Mouse (Mus musculus): Measurements from ENCODE around the gene Eps15l1. TPM values are rescaled to one million over a fixed set of nuclear protein-coding genes. Genes with fewer than 3 reads are reported as not detected.

Gene Eps15l1
- polyA plus RNA-seq (2014; fragmentation: Illumina TruSeq; extraction: RNeasy Lipid Tissue Mini Kit (QIAGEN cat#74804); ENCODE audit: low replicate concordance): 33.9 TPM

DNA sequence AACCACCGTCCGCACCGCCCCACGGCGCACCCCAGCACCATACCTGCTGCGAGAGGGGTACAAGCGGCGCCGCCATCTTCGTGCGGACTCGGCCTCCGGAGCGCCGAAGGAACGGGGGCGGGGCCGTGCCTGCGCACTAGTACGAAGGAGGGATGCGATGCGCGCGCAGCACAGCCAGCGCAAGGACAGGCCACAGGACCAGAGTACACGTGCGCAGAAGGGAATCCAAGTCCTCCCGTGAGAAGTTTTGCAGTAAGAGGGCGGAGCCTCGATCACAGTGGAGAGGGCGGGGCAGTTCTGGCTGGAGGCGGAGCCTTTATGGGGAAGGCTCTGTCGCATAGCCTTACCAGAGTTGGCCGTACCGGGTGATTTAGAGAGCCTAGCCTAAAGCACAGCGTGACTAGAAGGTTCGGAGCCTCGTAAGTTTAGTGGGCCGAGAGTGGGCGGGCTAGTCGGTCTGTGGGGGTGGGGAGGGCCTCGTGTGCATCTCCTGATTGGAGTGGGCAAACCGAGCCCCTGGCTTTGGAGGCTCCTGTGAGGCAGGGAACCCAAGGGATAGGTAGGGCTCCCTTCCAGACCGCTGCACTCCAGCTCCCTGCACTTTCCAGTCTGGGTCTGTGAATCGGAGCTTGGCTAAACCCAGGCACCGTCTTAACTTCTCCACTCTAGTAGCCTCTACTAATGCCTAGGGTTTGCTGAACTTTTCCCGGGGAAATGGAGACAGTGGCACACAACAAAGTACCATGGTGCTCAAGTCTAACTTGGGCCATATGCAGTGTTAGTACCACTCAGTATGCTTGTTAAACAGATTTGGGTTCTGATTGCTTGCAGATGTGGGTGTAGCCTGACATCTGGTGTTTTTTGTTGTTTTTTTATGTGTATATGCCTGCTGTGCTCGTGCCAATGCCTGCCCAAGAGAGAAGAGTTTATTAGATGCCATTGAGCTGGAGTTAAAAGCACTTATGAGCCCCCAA is at the start of gene Eps15l1:
Eps15l1 (minus strand) TSS at position 99 of the 974 bp plus-strand sequence.

DNA sequence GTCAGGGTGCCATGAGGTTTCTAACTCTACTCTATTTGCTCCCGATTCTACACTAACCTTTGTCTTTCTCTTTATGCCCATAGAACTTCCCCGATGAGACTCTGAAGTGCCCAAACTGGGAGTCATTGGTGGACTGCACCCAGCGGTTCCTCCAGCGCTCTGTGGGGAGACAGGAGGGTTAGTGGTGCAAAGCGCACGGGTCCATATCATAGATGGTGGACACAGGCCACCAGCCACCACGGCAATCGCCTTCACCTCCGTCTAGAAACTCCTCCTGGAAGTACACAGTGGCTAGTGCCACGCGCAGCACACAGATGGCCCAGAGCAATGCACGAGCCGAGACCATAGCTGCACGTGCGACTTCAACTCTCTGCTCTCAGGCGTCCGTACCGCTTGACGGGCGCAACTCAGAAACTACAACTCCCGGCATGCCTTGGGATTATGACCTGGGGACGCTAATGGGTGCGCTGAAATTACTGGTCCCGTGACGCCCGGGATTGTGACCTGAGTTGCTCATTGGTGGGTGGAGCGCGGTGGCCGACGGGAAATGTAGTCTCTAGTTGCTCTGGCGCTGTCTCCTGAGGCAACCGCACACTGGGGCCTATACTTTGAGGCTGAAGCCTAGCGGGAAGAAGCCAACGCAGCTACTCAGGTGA is 22.2 kb upstream of the Eps15l1 start, which contains the start of the genes Calr3 and 1700030K09Rik:
Calr3 (minus strand) TSS at position 533 of the 656 bp plus-strand sequence.
1700030K09Rik (plus strand) TSS at position 543 of the 656 bp plus-strand sequence.

GRCm38 (mm10) chr8:72318801-72319322 is 102.4 kb downstream of the Eps15l1 start, which contains the start of gene Klf2:
Klf2 (plus strand) TSS chr8:72319033.

DNA sequence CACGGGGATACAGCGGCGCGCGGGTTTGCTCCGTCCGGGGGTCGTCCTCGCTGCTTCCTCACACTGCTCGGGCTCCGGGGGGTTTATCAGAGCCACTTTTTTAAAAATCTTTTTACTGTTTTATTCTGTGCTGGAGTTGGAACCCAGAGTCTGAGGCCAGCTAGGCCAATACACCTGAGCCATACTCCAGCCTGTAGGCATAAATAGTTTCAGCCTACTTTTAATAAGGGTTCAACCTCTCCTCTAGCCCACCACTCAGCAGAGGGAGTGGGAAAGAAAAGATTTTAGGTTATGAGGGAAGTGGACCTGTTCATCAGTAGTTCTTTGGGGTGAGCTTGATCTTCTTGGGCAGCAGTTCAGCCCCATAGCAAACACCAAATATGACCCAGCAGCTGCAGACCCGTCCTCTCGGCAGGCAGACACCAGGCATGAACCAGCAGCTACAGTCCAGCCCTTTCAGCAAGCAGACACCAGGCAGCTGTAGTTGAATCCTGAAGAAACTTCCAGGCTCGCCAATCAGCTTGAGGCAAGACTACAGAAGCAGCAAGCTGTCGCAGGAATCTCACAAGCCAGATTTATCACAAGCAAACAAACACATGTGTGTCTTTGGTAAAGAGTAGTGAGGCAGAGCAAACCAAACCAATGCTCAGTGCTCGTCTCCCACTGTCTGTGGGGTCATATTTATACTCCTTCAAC is 115.9 kb downstream of the Eps15l1 start, which contains the start of gene Gm10282:
Gm10282 (minus strand) TSS at position 51 of the 696 bp plus-strand sequence.

Other genes with a start within 250 kb of the Eps15l1 start
- gene Hsh2d, start 231.8 kb downstream of the Eps15l1 start, polyA plus RNA-seq (2014; fragmentation: Illumina TruSeq; extraction: RNeasy Lipid Tissue Mini Kit (QIAGEN cat#74804); ENCODE audit: low replicate concordance): 1.3 TPM
- gene Cib3, start 208.6 kb downstream of the Eps15l1 start, polyA plus RNA-seq (2014; fragmentation: Illumina TruSeq; extraction: RNeasy Lipid Tissue Mini Kit (QIAGEN cat#74804); ENCODE audit: low replicate concordance): 0.19 TPM
- not detected for gene Gm11034, start 207.8 kb downstream of the Eps15l1 start, polyA plus RNA-seq (2014; fragmentation: Illumina TruSeq; extraction: RNeasy Lipid Tissue Mini Kit (QIAGEN cat#74804); ENCODE audit: low replicate concordance)
- gene Fam32a, start 201.7 kb downstream of the Eps15l1 start, polyA plus RNA-seq (2014; fragmentation: Illumina TruSeq; extraction: RNeasy Lipid Tissue Mini Kit (QIAGEN cat#74804); ENCODE audit: low replicate concordance): 52.0 TPM
- 7.0 TPM for gene Ap1m1, start 181.4 kb downstream of the Eps15l1 start, polyA plus RNA-seq (2014; fragmentation: Illumina TruSeq; extraction: RNeasy Lipid Tissue Mini Kit (QIAGEN cat#74804); ENCODE audit: low replicate concordance)
- 0.67 TPM for gene Gm10282, start 116.2 kb downstream of the Eps15l1 start, polyA plus RNA-seq (2014; fragmentation: Illumina TruSeq; extraction: RNeasy Lipid Tissue Mini Kit (QIAGEN cat#74804); ENCODE audit: low replicate concordance)
- 4.8 TPM for gene Klf2, start 102.4 kb downstream of the Eps15l1 start, polyA plus RNA-seq (2014; fragmentation: Illumina TruSeq; extraction: RNeasy Lipid Tissue Mini Kit (QIAGEN cat#74804); ENCODE audit: low replicate concordance)
- gene Calr3, start 22.4 kb upstream of the Eps15l1 start, polyA plus RNA-seq (2014; fragmentation: Illumina TruSeq; extraction: RNeasy Lipid Tissue Mini Kit (QIAGEN cat#74804); ENCODE audit: low replicate concordance): not detected
- gene 1700030K09Rik, start 22.4 kb upstream of the Eps15l1 start, polyA plus RNA-seq (2014; fragmentation: Illumina TruSeq; extraction: RNeasy Lipid Tissue Mini Kit (QIAGEN cat#74804); ENCODE audit: low replicate concordance): 0.37 TPM
- 4.2 TPM for gene Cherp, start 53.8 kb upstream of the Eps15l1 start, polyA plus RNA-seq (2014; fragmentation: Illumina TruSeq; extraction: RNeasy Lipid Tissue Mini Kit (QIAGEN cat#74804); ENCODE audit: low replicate concordance)
- 47.7 TPM for gene Slc35e1, start 71.2 kb upstream of the Eps15l1 start, polyA plus RNA-seq (2014; fragmentation: Illumina TruSeq; extraction: RNeasy Lipid Tissue Mini Kit (QIAGEN cat#74804); ENCODE audit: low replicate concordance)
- 1.1 TPM for gene Med26, start 126.8 kb upstream of the Eps15l1 start, polyA plus RNA-seq (2014; fragmentation: Illumina TruSeq; extraction: RNeasy Lipid Tissue Mini Kit (QIAGEN cat#74804); ENCODE audit: low replicate concordance)
- gene Smim7, start 149.6 kb upstream of the Eps15l1 start, polyA plus RNA-seq (2014; fragmentation: Illumina TruSeq; extraction: RNeasy Lipid Tissue Mini Kit (QIAGEN cat#74804); ENCODE audit: low replicate concordance): 31.6 TPM
- gene Tmem38a, start 150.6 kb upstream of the Eps15l1 start, polyA plus RNA-seq (2014; fragmentation: Illumina TruSeq; extraction: RNeasy Lipid Tissue Mini Kit (QIAGEN cat#74804); ENCODE audit: low replicate concordance): 0.45 TPM
- 0.04 TPM for gene Nwd1, start 225.3 kb upstream of the Eps15l1 start, polyA plus RNA-seq (2014; fragmentation: Illumina TruSeq; extraction: RNeasy Lipid Tissue Mini Kit (QIAGEN cat#74804); ENCODE audit: low replicate concordance)

All from small intestine, adult 10 weeks (tissue).